Mouse (Mus musculus): ENCODE measurements around the gene Clps.
A peak's percentile ranks its signal among the peaks of the same experiment; 100 is the strongest.

Gene Clps

DNA sequence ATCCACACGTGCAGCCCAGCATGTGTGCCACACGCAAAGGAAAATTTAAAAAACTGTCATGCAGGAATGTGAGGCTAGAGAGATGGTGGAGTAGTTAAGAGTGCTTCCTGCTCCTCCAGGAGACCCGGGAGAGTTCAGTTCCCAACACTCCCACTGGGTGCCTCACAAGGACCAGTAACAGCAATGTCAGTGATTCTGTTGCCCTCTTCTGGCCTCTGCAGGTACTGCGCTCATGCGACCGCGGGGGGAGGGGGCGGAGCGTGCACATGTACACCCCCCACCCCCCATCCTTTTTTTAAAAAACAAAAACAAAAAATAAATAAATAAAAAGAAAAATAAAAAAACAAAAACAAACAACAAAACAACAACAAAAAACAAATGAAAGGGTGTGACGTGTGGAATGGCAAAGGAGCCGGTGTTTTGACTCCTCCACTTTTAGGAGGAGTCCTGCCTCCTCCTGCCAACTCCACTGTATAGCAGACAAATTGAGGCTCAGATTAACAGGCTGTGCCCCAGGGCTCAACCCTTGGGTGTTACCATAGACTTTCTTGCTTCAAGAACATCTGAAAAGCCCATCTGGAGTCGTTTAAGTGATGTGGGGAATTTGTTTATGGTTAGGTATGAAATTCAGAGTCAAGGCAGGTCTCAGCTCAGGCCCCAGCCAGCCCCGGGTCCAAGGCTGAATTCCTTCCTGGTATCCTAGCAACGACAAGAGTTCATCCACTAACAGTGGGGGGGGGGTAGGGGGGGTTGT lies 7.3 kb downstream of the Clps start:
- no peak for DNase-seq (ENCODE audit: low spot score)

DNA sequence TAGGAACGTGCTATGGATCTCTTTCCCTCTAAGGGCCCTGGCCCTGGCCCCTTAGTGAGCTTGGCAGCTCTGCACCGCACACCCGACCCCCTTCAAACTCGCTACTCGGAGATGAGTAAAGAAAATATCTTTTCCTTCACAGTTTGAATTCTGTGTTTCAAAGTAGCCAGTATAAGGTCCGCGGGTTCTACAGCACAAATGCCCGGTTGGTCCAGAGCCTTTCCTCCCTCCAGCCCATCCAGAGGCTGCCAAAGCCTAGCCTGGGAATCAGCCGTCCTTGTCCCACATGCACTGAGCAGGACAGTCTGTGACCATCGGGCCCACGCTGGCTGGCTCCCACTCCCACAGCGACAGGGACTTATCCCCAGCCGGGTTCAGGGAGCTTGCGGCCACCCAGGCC lies 11.5 kb downstream of the Clps start, which contains the start of gene Clpsl2:
Clpsl2 (plus strand) TSS at position 301 of the 400 bp plus-strand sequence.
- no peak for DNase-seq (ENCODE audit: low spot score)

DNA sequence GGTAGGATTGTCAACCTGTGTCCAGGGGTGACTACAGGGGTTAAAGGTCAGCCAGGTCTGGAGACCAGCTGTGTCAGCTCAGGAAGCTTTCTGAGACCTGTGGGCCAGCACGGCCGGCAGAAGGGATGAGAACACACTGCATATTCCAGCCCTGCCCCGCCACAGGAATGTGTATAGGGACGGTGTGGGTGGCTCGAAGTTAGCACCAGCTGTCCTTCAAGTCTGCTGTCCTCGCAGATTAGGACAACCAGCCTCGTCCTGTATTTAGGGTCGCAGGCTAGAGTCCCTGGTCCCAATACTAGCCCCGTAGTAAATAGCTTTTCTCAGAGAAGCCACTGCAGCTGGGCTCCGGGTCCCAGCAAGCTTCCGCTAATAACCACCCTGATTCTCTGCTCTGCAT lies 12.0 kb downstream of the Clps start:
- no peak for DNase-seq (ENCODE audit: low spot score)

DNA sequence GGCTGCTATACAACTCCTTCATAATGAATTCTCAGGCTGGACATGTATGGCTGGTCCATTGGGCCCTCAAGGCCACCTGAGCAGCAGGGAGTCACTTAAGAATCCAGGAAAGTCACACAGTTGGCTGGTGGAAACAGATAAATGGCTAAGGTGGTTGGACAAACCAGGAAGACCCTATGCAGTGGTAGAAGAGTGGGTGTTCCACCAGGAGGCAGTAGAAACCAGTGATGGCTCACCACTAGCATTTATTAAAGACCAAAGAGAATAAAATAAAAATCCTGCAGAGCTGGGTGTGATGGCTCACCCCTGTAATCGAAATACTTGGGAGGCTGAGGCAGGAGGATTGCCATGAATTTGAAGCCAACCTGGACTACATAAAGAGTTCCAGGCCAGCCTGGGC lies 13.6 kb downstream of the Clps start:
- DNase-seq (ENCODE audit: low spot score), result no peak

DNA sequence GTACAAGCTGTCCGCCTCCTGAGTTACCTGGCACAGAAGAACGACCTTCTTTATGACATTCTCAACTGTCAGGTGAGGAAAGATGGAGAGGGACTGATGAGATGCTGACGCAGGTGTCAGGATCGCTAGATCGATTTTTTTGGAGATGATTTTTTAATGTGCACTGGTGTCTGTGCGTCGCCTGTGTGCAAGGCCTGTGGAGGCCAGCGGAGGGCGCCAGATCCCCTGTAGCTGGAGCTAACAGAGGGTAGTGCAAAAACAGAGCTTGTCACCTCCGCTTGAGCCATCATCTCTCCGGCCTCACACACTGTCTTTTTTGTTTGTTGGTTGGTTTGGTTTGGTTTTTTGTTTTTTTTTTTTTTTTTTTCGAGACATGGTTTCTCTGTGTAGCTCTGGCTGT lies 22.7 kb downstream of the Clps start:
- no peak for DNase-seq (ENCODE audit: low spot score)

DNA sequence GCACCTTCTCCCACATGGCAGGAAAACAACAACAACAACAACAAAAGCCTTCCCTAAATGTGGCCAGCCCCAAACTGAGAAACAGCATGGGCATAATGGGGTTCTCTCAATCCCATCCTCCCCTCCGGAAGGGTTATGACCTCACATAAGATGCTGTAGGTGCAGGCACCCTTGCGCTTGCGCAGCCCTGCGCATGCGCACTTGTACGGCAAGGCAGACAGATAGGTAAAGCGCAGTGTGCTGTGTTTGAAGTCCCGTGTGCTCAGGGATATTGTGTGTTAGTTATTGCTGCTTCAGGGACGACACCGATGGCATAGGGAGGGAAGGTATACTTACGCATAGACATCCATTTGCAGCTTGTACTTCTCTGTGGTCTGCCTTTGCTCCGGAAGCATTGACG lies 27.2 kb downstream of the Clps start:
- no peak for DNase-seq (ENCODE audit: low spot score)

DNA sequence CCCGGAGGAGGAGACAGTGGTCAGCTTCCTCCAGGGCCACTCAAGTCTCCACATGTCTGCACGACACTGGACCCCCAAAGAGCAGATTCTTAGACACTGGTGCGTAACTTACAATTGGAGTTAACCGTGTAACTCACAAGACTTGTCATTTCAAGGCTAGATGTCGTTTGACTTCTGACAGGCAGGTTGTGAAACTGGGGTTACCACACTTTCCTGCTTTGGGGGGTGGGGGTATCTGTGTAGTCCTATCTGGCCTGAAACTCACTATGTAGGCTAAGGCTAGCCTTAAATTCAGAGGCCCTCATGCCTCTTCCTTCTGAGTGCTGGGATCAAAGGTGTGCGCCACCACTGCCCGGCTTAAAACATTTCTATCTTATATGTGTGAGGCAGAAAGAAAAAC lies 28.0 kb downstream of the Clps start:
- DNase-seq (ENCODE audit: low spot score), result no peak

DNA sequence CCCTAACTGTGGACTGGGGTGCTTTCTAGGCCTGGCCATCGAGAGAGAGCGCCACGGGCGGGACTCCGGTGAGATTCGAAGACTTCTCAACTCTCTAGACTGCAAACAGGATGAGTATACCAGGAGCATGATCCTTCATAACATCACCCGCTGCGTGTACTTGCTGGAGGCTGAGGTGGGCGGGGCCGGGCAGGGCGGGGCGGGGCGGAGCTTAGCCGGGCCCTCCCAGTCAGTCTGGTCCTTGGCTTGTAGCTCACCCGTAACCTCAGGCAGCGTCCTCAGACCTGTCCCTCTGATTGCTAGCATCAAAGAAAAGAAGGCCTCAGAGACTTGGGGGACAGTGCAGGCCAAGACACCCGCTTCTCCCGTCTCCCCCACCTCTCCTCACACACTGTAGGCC lies 28.6 kb downstream of the Clps start:
- DNase-seq (ENCODE audit: low spot score), result no peak

DNA sequence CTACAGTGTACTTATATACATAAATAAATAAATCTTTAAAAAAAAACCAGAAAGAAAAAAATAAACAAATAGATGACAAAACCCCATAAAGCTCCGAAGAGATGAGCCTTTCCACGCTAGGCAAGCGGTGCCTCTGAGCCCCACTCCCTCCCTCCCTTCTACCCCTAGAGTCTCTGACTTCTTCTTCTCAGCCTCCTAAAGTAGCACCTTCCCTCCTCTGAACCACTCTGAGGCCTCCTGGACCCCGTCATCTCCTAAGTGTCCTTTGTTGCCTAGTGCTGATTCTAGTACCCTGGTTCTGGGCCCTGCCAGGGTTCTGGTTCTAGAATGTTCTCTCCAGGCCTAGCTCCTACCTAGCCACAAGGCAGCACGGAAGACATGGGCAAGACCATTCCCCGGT lies 30.1 kb downstream of the Clps start, which contains the start of gene Armc12:
Armc12 (plus strand) TSS at position 301 of the 400 bp plus-strand sequence.
- DNase-seq (ENCODE audit: low spot score), result no peak

DNA sequence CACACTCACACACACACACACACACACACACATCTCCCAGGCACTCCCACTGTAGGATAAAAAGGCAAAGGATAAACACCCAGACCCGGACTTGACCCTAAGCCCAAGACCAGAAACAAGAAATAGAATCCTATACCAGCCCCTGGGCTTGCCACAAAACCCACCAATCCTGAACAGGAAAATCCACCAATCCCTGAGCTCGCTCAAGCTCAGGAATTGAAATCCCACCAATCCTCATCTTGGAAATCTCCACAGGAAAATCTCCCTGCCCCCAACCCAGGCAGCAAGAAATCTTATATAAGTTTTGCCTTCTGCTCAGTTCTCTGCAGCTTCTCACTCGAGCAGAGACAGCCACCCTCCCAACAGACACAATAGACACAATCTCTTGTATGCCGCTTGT lies 31.4 kb downstream of the Clps start:
- DNase-seq (ENCODE audit: low spot score), result no peak

DNA sequence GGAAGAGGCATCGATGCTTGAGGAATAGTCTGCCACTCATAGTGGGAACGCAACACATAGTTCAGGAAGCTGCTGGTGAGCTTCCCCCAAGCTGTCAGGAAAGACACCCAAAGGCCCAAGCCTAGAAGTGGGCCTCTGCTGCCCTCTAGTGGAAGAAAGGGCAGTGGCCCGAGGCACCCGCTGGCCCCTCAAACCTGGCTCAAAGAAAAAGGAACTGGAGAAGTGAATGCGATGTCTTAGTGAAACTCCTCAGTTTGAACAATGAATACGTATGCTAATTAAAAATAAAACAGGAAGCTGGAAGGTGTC lies 32.6 kb downstream of the Clps start:
- peak; percentile 61 for DNase-seq (ENCODE audit: low spot score)

DNA sequence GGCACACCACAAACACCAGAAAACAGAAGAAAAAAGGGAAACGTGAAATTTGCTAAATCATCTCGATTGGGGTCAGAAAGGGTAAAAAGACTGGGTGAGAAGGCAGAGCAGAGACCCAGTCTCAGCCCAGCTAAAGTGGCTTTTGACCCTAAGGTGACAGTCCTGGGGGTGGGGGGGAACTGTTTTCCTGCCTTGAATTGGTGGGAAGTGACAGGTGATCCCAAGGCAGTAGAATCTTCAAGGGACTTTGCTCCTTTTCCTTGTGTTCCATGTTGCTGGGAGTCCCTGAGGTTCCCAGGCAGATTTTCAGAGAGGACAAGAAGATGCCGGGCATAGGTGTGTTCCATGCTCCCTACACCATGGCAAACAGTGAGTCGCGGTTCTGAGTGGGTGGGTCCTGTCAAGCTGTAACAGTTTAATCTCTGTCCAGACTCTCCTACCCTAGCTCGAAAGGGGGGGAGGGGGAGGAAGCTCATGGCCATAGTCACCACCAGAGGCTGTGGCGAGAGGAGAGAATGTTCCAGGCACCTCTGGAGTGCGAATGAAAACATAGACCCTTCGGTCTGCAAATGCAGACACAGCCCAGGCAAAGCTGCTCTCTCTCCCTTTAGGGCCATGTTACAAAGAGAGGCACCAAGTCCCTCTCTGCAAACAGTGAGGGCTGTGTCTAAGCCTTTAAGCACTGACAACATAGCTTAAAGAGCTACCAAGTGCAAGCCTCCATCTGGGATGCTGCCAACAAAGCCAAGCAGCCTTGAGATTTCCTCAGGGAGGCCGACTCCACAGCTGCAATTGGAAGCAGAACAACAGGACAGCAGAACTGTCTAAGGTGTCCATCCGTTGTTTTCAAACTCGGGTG lies 33.2 kb downstream of the Clps start:
- DNase-seq (ENCODE audit: low spot score), result no peak

DNA sequence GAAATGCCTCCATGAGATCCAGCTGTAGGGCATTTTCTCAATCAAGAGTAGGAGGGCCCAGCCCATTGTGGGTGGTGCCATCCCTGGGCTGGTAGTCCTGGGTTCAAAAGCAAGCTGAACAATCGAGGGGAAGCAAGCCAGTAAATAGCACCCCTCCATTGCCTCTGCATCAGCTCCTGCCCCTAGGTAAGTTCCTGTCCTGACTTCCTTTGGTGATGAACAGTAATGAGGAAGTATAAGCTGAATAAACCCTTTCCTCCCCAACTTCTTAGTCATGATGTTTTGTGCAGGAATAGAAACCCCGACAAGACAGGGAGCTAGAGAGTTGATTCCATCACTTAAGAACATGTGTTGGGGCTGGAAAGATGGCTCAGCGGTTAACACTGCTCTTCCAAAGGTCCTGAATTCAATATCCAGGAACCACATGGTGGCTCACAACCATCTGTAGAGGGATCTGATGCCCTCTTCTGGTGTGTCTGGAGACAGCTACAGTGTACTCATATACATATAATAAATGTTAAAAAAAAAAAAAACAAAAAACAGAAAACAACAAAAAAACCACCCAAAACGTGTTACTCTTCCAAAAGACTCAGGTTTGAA lies 35.6 kb downstream of the Clps start:
- no peak for DNase-seq (ENCODE audit: low spot score)

DNA sequence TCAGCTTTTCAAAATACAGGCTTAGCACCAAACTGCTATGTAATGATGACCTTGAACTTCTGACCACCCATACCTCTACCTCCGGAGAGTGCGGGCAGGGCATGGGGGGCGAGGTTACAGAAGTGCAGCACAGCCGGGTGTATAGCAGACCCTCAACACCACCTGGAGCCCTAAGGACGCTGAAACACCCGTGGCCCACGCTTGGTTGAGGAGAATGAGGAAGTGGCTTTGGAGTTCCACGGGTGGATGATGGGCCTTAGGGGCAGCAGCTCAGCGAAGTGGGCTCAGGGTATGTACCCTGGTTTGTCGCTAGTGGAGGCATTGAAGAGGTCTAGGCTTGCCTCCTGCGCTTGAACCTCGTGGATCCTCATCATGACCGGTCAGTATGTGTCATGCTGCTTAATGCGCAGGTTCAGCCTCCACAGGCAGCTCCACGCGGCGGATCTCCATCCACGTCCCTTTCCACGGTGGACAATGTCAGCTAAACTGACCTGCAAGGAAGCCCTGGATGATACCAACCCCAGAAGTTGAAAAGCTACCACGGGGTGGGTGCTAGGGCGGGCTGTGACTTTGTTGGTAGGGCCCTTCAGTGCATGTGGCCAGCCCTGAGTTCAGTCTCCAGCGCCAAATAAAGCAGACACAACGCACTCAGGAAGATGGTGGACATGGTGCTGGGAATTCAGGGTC lies 36.4 kb downstream of the Clps start:
- no peak for DNase-seq (ENCODE audit: low spot score)

DNA sequence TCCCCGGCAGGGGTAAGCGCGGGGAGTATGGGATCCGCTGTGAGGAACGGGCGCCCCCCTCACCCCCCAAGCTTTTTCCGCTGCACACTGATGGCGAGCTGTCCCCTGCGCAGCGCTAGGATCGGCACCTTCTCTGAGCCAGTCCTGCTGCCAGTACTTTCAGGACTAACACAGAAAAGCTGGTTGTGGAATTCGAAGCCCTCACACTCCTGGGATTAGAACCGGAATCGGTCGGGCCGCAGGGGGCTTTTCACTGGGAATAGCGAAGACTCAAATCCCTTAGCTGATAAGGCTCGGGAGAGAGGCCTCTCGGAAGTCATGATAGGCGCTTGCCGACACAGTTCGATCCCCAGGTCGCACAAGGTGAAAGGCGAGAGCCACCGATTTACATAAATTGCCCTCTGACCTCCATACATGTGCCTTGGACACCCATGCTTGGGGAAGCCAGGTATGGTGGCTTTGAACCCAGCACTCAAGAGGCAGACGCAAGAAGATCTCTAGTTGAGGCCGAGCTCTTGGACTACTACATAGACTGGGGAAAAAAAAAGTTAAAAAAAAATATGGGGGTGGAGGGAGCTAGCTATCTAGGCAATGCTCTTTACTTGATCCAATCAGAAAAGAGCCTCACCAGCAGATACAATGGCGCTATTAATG lies 37.1 kb downstream of the Clps start:
- no peak for DNase-seq (ENCODE audit: low spot score)

DNA sequence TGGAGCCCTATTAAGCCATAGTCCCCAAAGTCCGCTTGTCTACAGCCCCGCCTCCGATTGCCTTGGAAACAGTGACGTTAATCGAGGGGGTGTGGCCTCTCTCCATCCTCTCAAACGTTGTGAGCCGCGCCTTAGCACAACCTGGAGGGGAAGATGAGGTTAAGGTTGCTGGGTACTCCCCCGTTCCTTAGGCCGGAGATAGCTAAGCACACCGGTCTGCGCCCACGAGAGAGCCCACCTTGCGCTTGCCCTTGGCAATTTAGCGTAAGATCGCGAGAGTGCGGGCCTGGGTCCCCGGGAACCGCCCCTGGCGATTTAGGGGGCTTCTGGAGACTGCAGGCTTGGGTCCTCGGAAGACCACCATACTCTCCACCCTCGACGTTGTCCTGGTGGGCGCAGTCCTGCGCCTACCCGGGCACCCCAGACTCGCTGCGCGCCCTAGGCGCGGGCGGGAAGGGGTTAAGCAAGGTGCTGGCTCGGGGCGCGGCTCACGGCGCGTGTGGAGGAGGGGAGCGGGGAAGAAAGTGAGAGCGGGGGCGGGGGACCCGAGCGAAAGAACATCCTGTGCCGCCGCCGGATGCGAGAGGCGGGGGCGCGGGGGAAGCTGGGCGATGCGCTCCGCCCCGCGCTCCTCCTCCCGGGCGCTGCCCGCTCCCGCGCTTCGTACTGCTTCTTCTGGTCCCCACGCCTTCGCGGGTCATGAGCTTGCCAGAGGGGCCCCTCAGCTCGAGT lies 37.8 kb downstream of the Clps start:
- peak; percentile 74 for DNase-seq (ENCODE audit: low spot score)

DNA sequence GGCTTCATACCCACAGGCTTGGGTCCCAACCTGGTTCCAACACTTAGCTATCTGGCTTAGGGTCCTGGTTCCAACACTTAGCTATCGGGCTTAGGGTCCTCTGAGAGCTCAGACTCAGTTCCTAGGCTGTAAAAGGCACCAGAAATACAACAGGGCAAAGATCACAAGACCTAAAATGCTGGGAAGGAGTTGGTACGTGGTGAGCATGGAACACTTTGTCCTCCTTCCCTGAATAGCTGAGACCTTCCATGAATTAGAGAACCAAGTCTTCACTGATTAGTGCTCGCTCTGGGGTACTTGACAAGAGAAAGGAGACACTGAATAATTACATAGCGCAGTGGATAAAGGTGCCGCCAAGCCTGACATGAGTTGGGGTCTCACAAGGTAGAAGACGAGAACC lies 38.6 kb downstream of the Clps start:
- no peak for DNase-seq (ENCODE audit: low spot score)

DNA sequence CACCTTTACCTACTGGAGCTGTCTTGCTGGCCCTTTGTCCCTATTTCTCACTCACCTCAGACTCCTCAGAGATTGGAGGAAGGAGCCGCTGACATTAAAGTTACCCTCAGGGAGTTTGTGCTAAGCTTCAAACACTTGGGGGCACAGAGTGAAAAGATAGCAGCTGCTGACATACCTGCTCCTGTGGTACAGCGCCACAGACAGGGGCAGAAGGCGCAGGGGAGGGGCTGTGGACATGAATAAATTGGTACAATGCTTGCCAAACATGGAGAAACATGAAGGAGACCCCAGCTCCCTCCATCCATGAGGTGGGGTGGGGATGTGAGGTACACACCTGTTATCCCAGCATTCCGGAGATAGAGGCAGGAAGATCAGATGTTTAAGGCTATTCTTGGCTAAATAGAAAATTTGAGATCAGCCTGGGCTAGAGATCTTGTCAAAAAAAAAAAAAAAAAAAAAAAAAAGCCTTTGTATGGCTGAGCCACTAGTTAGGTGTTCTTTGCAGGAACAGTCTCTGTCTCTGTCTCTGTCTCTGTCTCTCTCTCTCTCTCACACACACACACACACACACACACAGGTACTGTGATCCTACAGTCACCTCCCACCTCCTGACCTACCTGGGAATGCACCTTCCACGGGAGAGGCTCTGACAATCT lies 39.4 kb downstream of the Clps start:
- DNase-seq (ENCODE audit: low spot score), result no peak

DNA sequence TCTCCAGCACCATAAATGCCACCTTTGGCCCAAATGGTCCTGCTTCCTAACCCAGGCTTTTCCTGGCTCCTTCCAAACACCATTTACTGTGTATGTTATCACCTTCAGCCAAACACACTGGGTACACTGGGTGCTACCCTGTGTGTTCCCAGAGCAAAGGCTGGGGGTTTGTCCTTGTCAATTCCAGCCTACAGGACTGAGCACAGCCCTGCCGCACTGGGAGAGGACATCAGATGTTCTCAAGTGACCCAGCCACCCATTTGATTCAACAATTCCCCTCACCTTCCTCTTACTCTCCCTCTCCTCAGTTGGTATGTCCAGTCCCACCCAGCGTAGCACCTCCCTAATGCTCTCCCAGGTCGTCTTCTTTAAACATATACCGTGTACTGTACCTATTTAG lies 40.0 kb downstream of the Clps start:
- no peak for DNase-seq (ENCODE audit: low spot score)

DNA sequence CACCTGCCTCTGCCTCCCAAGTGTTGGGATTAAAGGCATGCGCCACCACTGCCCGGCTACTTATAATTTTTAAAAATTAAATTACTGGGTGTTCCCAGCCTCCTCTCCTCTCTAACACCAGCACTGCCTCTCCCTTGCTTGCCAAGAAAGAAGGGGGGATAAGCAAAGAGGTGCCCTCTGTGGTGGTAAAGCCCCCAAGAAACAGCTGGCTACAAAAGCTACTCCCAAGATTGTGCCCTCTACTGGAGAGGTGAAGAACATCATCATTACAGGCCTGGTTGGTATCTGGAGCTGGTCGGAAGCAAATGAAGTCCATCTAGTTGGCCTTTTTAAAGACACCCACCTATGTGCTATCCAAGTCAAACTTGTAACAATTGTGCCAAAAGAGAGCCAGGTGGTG lies 40.7 kb downstream of the Clps start:
- no peak for DNase-seq (ENCODE audit: low spot score)

DNA sequence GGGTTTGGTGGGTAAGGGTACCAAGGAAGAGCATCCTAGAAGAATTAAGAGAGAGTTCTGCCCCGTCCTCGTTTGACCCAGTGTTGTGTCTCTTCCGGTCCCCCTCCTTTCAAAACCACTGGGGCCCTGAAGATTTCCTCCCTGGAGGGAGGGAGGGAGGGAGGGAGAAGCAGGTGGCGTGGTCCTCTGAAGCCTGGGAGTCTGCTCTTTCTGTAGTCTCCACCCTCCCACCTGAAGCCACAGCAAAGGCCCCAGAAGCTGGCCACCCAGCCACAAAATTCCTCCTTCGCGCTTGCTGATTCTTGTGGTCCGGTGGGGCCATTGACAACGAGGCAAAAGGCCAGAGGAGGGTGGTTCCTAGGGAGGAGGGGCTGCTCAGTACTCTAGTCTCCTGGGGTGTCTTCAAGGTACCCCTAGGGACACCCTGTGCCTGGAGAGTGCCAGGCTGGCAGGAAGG lies 41.9 kb downstream of the Clps start:
- no peak for DNase-seq (ENCODE audit: low spot score)
